Mouse (Mus musculus) forebrain, embryonic 12.5 days (tissue): ENCODE data around the gene Gm45521. TPM values are rescaled to one million over a fixed set of nuclear protein-coding genes. Genes with fewer than 3 reads are reported as not detected.
"Not testable (repeated sequence)": the region's sequence is repeated elsewhere in the genome, so short reads cannot be mapped to it uniquely, and the experiment has no call there.

Experiments used
- ATAC-seq: fragments of 200-750 bp; cut with Nextera tagmentation; 2 replicates; pipeline ENCODE4 v1.8.0; 2017; ENCODE audit warnings: moderate TSS enrichment; ENCODE audit not compliant: low FRiP score
- H3K27ac ChIP-seq: fragments of 300-500 bp; sonication (generic); 2 replicates; pipeline ENCODE4 v1.5.1; 2016; ENCODE audit warnings: mild to moderate bottlenecking
- H3K27me3 ChIP-seq: fragments of 300-500 bp; sonication (generic); 2 replicates; pipeline ENCODE4 v1.6.1; 2016; ENCODE audit warnings: mild to moderate bottlenecking
- H3K36me3 ChIP-seq: fragments of 300-500 bp; sonication (generic); replicated peaks from 2 replicates; pipeline ENCODE4 v1.6.1; 2016; ENCODE audit warnings: mild to moderate bottlenecking
- H3K4me1 ChIP-seq: fragments of 300-500 bp; sonication (generic); 2 replicates; pipeline ENCODE4 v1.6.1; 2016
- H3K4me2 ChIP-seq: fragments of 300-500 bp; sonication (generic); 2 replicates; pipeline ENCODE4 v1.6.1; 2016; ENCODE audit warnings: mild to moderate bottlenecking, moderate library complexity
- H3K4me3 ChIP-seq: fragments of 300-500 bp; sonication (generic); replicated peaks from 2 replicates; pipeline ENCODE4 v1.5.1; 2016; ENCODE audit warnings: mild to moderate bottlenecking
- H3K9ac ChIP-seq: fragments of 300-500 bp; sonication (generic); 2 replicates; pipeline ENCODE4 v1.6.1; 2016; ENCODE audit warnings: mild to moderate bottlenecking
- H3K9me3 ChIP-seq: fragments of 300-500 bp; sonication (generic); 2 replicates; pipeline ENCODE4 v1.6.1; 2016
- WGBS: fragments of 180-500 bp; shearing (Covaris S2); methylation state at CpG from one replicate; pipeline ENCODE4 v1.1.7; 2016; 5-methylcytosine and 5-hydroxymethylcytosine counted together
- polyA plus RNA-seq: library from polyadenylated mRNA; unstranded; fragments of >200 nt; fragmentation: Nextera tagmentation; extraction: Ambion mirVana; gene quantifications from 2 replicates; pipeline ENCODE4 v1.2.1, GENCODE M21; 2016

Gm45521 gene
- polyA plus RNA-seq, 1 experiment from 2014 or later: not detected

- H3K9ac ChIP-seq: peak overlapping the region; percentile 70
- H3K27me3 ChIP-seq: peaks cover 38% of the 10 kb centered on the region
- H3K4me2 ChIP-seq: peak overlapping the region; percentile 79
- peak overlapping the region; percentile 64 for H3K4me3 ChIP-seq
- H3K27ac ChIP-seq: no peak overlapping the region
- ATAC-seq: no peak
- no peaks in the 10 kb centered on the region for H3K9me3 ChIP-seq
- H3K4me1 ChIP-seq: peaks cover 15% of the 10 kb centered on the region
- H3K36me3 ChIP-seq: no peaks in the 10 kb centered on the region
- 43% methylated on average over 18 of the region's 18 CpGs for WGBS
Observed at GRCm38 (mm10) chr14:8003727-8004670, 46.9 kb downstream of the Gm45521 start.

- H3K9me3 ChIP-seq, H3K4me2 ChIP-seq, H3K27ac ChIP-seq, H3K4me3 ChIP-seq, H3K9ac ChIP-seq, ATAC-seq, H3K36me3 ChIP-seq: not testable (repeated sequence)
- Histone ChIP-seq H3K27me3 (peaks cover 18% of the 10 kb centered on the region), H3K4me1 (peaks cover 15% of the 10 kb centered on the region)
- WGBS: 68% methylated on average over 3 of the region's 3 CpGs
Observed at GRCm38 (mm10) chr14:8006061-8006460, 49.0 kb downstream of the Gm45521 start.

- H3K27me3 ChIP-seq: peaks cover 8% of the 10 kb centered on the region
- no peak for ATAC-seq
- H3K4me3 ChIP-seq: no peak overlapping the region
- no peak overlapping the region for H3K27ac ChIP-seq
- H3K9ac ChIP-seq: no peak overlapping the region
- no peaks in the 10 kb centered on the region for H3K9me3 ChIP-seq
- no peak overlapping the region for H3K4me2 ChIP-seq
- peaks cover 12% of the 10 kb centered on the region for H3K4me1 ChIP-seq
- H3K36me3 ChIP-seq: no peaks in the 10 kb centered on the region
Observed at GRCm38 (mm10) chr14:8007084-8007483, 50.0 kb downstream of the Gm45521 start.

GRCm38 (mm10) chr14:8007486-8007885 lies 50.4 kb downstream of the Gm45521 start:
- Histone ChIP-seq H3K4me3 (no peak overlapping the region), H3K4me2 (no peak overlapping the region), H3K27ac (no peak overlapping the region), H3K4me1 (peaks cover 12% of the 10 kb centered on the region), H3K27me3 (peaks cover 6% of the 10 kb centered on the region; the same call in 1 of the 2 replicates), H3K9ac (no peak overlapping the region), H3K9me3 (no peaks in the 10 kb centered on the region), H3K36me3 (no peaks in the 10 kb centered on the region)
- ATAC-seq: no peak
- 82% methylated on average over 2 of the region's 2 CpGs for WGBS

- no peak overlapping the region for H3K4me3 ChIP-seq
- no peak overlapping the region for H3K9ac ChIP-seq
- ATAC-seq: no peak
- no peak overlapping the region for H3K27ac ChIP-seq
- no peak overlapping the region for H3K4me2 ChIP-seq
- H3K4me1 ChIP-seq: peaks cover 12% of the 10 kb centered on the region
- H3K9me3 ChIP-seq: no peaks in the 10 kb centered on the region
- no peaks in the 10 kb centered on the region for H3K36me3 ChIP-seq
- H3K27me3 ChIP-seq: peaks cover 6% of the 10 kb centered on the region; the same call in 1 of the 2 replicates
- 88% methylated on average over 10 of the region's 10 CpGs for WGBS
Observed at GRCm38 (mm10) chr14:8007923-8008322, 50.8 kb downstream of the Gm45521 start.

Other genes starting within 250 kb of the Gm45521 start
- not detected in 2 replicates for gene Gm26661, start 165.7 kb upstream of the Gm45521 start, polyA plus RNA-seq
- gene Flnb, start 139.3 kb upstream of the Gm45521 start, polyA plus RNA-seq: 21.3 and 22.9 TPM in 2 replicates
- gene Dnase1l3, start 37.3 kb downstream of the Gm45521 start, polyA plus RNA-seq: not detected in 2 replicates
- 18.8 and 21.4 TPM in 2 replicates for gene Abhd6, start 45.6 kb downstream of the Gm45521 start, polyA plus RNA-seq
- gene Rpp14, start 123.1 kb downstream of the Gm45521 start, polyA plus RNA-seq: 53.3 and 53.6 TPM in 2 replicates
- gene Pxk, start 140.9 kb downstream of the Gm45521 start, polyA plus RNA-seq: 30.3 and 34.5 TPM in 2 replicates
- 199 and 211 TPM in 2 replicates for gene Pdhb, start 215.7 kb downstream of the Gm45521 start, polyA plus RNA-seq